Mouse (Mus musculus) MEL (cell line): Measurements from ENCODE around the gene Cenph.

ENCODE experiments used
- ETS1 ChIP-seq: IDR thresholded peaks from 2 replicates; pipeline ENCODE4 v1.6.1; 2012; ENCODE audit warnings: low read depth, mild to moderate bottlenecking, inconsistent platforms, low read length, improper control_type of control experiment, moderate library complexity
- MAFK ChIP-seq: IDR thresholded peaks from 2 replicates; pipeline ENCODE4 v1.6.1; 2011; ENCODE audit warnings: low read depth, mild to moderate bottlenecking, low read length, improper control_type of control experiment, borderline replicate concordance
- POLR2A ChIP-seq, 2 experiments: IDR thresholded peaks; 2 replicates each; pipeline ENCODE4 v1.6.1; 2011 to 2012; ENCODE audit warnings: low read length in 2 of 2, mild to moderate bottlenecking in 2 of 2, control low read depth in 1 of 2, improper control_type of control experiment in 1 of 2, low read depth in 1 of 2, moderate library complexity in 1 of 2; ENCODE audit not compliant: control insufficient read depth in 1 of 2, insufficient read depth in 1 of 2, poor library complexity in 1 of 2

DNA sequence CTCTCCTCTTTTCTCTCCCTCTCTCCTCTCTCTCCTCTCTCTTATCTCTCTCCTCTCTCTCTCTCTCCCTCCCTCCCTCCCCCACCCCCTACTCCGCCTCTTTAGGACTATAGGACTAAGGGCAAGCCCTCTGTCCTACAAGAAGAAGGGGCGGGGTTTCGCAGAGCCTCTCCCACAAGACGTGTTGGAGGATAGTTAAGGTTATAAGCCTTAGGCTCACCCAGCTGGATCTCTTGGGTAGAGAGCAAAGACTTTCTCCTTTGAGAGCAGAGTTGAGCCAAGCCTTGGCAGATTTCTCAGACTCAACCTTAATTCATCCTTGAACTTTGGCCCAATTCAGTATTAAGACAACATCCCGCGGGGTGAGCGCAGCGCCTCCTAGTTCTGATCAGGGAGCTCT lies 27.1 kb downstream of the Cenph start:
- no peak for TF ChIP-seq POLR2A (IDR thresholded peaks at IDR 0.05; ENCODE audit: control insufficient read depth in 1 of 2, insufficient read depth in 1 of 2, low read depth in 1 of 2, low read length in 2 of 2, poor library complexity in 1 of 2)
- TF ChIP-seq ETS1: no peak
- no peak for TF ChIP-seq MAFK
